Mouse (Mus musculus) myocyte (in vitro differentiated cells): ENCODE results near the gene Gimap9. TPM values are rescaled to one million over a fixed set of nuclear protein-coding genes. Genes with fewer than 3 reads are reported as not detected.

Experiments
- H3K27me3 ChIP-seq: one replicate; pipeline ENCODE4 v1.6.1; 2011; ENCODE audit not compliant: control insufficient read depth, insufficient read depth, insufficient read length
- H3K36me3 ChIP-seq: one replicate; pipeline ENCODE4 v1.6.1; 2011; ENCODE audit not compliant: control insufficient read depth, insufficient read depth
- H3K4me2 ChIP-seq: one replicate; pipeline ENCODE4 v1.6.1; 2011; ENCODE audit warnings: low read depth, control low read depth
- H3K4me3 ChIP-seq: one replicate; pipeline ENCODE4 v1.5.1; 2011; ENCODE audit warnings: mild to moderate bottlenecking, control low read depth, moderate library complexity
- H3K79me2 ChIP-seq: one replicate; pipeline ENCODE4 v1.6.1; 2011; ENCODE audit not compliant: control insufficient read depth, insufficient read depth
- H3ac ChIP-seq: one replicate; pipeline ENCODE4 v1.6.1; 2011; ENCODE audit not compliant: control insufficient read depth, insufficient read length
- CEBPB ChIP-seq: IDR thresholded peaks from 2 replicates; pipeline ENCODE4 v1.6.1; 2011; ENCODE audit warnings: mild to moderate bottlenecking, moderate library complexity; ENCODE audit not compliant: poor library complexity, insufficient read depth, severe bottlenecking
- E2F4 ChIP-seq: IDR thresholded peaks from one replicate; pipeline ENCODE4 v1.6.1; 2011; ENCODE audit warnings: mild to moderate bottlenecking, control low read depth, moderate library complexity; ENCODE audit not compliant: insufficient read depth
- MAX ChIP-seq: IDR thresholded peaks from one replicate; pipeline ENCODE4 v1.6.1; 2011; ENCODE audit warnings: low read depth, mild to moderate bottlenecking, control low read depth
- MYOD1 ChIP-seq, 3 experiments: IDR thresholded peaks; one replicate each; pipeline ENCODE4 v1.6.1; 2011; ENCODE audit warnings: control low read depth in 2 of 3, low read depth in 2 of 3, mild to moderate bottlenecking in 2 of 3, moderate library complexity in 1 of 3; ENCODE audit not compliant: insufficient read length in 2 of 3, control insufficient read depth in 1 of 3
- MYOG ChIP-seq, 3 experiments: IDR thresholded peaks; one replicate each; pipeline ENCODE4 v1.6.1; 2011; ENCODE audit warnings: control low read depth in 2 of 3, low read depth in 2 of 3, mild to moderate bottlenecking in 2 of 3; ENCODE audit not compliant: insufficient read length in 2 of 3, control insufficient read depth in 1 of 3, insufficient read depth in 1 of 3
- POLR2A ChIP-seq: IDR thresholded peaks from one replicate; pipeline ENCODE4 v1.6.1; 2011; ENCODE audit warnings: low read depth, mild to moderate bottlenecking, control low read depth, moderate library complexity; ENCODE audit not compliant: insufficient read length
- POLR2AphosphoS2 ChIP-seq: IDR thresholded peaks from one replicate; pipeline ENCODE4 v1.6.1; 2011; ENCODE audit warnings: low read depth, control low read depth; ENCODE audit not compliant: insufficient read length
- REST ChIP-seq: IDR thresholded peaks from one replicate; pipeline ENCODE4 v1.6.1; 2011; ENCODE audit warnings: mild to moderate bottlenecking, control low read depth, moderate library complexity; ENCODE audit not compliant: insufficient read depth, insufficient read length
- SRF ChIP-seq: IDR thresholded peaks from one replicate; pipeline ENCODE4 v1.6.1; 2011; ENCODE audit warnings: low read depth; ENCODE audit not compliant: control insufficient read depth, insufficient read length
- TCF12 ChIP-seq: IDR thresholded peaks from one replicate; pipeline ENCODE4 v1.6.1; 2011; ENCODE audit warnings: mild to moderate bottlenecking, control low read depth; ENCODE audit not compliant: poor library complexity, insufficient read depth, severe bottlenecking
- TCF3 ChIP-seq: IDR thresholded peaks from one replicate; pipeline ENCODE4 v1.6.1; 2011; ENCODE audit warnings: low read depth, control low read depth; ENCODE audit not compliant: insufficient read length
- USF1 ChIP-seq: IDR thresholded peaks from one replicate; pipeline ENCODE4 v1.6.1; 2011; ENCODE audit warnings: low read depth, mild to moderate bottlenecking, control low read depth, moderate library complexity
- polyA plus RNA-seq: library from polyadenylated mRNA; unstranded; fragments of >200 nt; fragmentation: generic; extraction: Trizol; gene quantifications from one replicate; pipeline ENCODE4 v1.2.1, GENCODE M21; 2012; ENCODE audit warnings: missing spikeins

The Gimap9 gene
- polyA plus RNA-seq, 1 experiment: 0.42 TPM

DNA sequence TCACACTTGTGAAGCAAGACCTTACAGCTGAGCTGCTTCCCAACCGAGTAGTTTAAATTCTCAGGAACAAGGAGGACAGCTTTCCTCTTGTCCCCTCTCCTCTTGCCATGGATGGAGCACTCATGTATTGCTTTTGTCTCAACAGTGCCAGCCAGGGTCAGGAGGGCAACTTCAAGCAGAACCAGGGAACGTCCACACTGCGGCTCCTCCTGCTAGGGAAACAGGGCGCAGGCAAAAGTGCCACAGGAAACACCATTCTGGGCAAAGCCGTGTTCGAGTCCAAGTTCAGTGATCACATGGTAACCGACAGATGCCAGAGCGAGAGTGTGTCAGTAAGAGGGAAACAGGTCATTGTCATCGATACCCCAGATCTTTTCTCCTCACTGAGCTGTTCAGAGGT, 25.9 kb upstream of the Gimap9 start:
- Histone ChIP-seq H3K79me2 (no peaks in the 10 kb centered on the region), H3K4me2 (no peak overlapping the region), H3K36me3 (no peaks in the 10 kb centered on the region), H3K27me3 (peaks cover 6% of the 10 kb centered on the region), H3ac (no peak overlapping the region), H3K4me3 (no peak overlapping the region)
- TF ChIP-seq TCF12: no peak
- no peak for TF ChIP-seq TCF3
- TF ChIP-seq CEBPB: no peak
- no peak for TF ChIP-seq MYOD1 (IDR thresholded peaks at IDR 0.05; ENCODE audit: control insufficient read depth in 1 of 3, insufficient read length in 2 of 3, low read depth in 2 of 3)
- TF ChIP-seq REST: no peak
- TF ChIP-seq POLR2A: no peak
- no peak for TF ChIP-seq E2F4
- TF ChIP-seq USF1: no peak
- TF ChIP-seq MAX: no peak
- no peak for TF ChIP-seq SRF
- TF ChIP-seq POLR2AphosphoS2: no peak
- TF ChIP-seq MYOG (IDR thresholded peaks at IDR 0.05; ENCODE audit: control insufficient read depth in 1 of 3, insufficient read depth in 1 of 3, insufficient read length in 2 of 3, low read depth in 2 of 3): no peak

DNA sequence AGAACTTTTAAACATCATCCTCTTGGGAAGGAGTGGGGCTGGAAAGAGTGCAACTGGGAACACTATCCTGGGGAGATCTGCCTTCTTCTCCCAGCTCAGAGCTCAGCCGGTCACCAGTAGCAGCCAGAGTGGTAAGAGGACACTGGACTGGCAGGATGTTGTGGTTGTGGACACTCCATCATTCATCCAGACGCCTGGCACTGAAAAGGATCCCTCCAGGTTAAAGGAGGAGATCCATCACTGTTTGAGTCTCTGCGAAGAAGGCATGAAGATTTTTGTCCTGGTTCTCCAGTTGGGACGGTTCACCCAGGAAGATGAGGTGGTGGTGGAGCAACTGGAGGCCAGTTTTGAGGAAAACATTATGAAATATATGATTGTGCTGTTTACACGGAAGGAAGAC, 17.2 kb upstream of the Gimap9 start:
- Histone ChIP-seq H3K79me2 (no peaks in the 10 kb centered on the region), H3K27me3 (peaks cover 5% of the 10 kb centered on the region), H3K4me2 (no peak overlapping the region), H3ac (no peak overlapping the region), H3K36me3 (no peaks in the 10 kb centered on the region), H3K4me3 (no peak overlapping the region)
- no peak for TF ChIP-seq POLR2AphosphoS2
- no peak for TF ChIP-seq USF1
- no peak for TF ChIP-seq SRF
- TF ChIP-seq MAX: no peak
- TF ChIP-seq CEBPB: no peak
- no peak for TF ChIP-seq MYOD1 (IDR thresholded peaks at IDR 0.05; ENCODE audit: control insufficient read depth in 1 of 3, insufficient read length in 2 of 3, low read depth in 2 of 3)
- no peak for TF ChIP-seq MYOG (IDR thresholded peaks at IDR 0.05; ENCODE audit: control insufficient read depth in 1 of 3, insufficient read depth in 1 of 3, insufficient read length in 2 of 3, low read depth in 2 of 3)
- TF ChIP-seq TCF12: no peak

DNA sequence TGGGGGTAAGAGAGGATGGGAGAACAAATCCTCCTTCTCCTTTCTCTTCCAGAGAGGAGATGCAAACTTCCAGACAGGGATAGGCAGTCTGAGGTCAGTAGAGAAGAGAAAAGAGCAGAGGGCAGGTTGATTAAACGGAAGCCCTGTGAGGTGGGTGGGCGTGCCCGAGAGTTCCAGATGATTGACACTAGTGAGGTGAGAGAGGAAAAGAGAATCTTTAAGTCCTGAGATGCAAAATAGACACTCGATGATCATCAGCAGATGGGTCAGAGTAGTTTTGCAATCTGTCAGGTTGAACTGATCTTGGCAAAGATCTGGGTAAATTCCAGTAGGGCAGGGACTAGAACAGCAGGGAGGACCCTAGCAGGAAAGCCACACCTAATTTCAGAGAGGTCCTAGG, 11.2 kb upstream of the Gimap9 start:
- Histone ChIP-seq H3K79me2 (no peaks in the 10 kb centered on the region), H3ac (no peak overlapping the region), H3K36me3 (no peaks in the 10 kb centered on the region), H3K27me3 (peaks cover 7% of the 10 kb centered on the region), H3K4me2 (no peak overlapping the region), H3K4me3 (no peak overlapping the region)
- TF ChIP-seq SRF: no peak
- no peak for TF ChIP-seq POLR2AphosphoS2
- no peak for TF ChIP-seq TCF12
- TF ChIP-seq REST: no peak
- TF ChIP-seq MAX: no peak
- TF ChIP-seq MYOD1 (IDR thresholded peaks at IDR 0.05; ENCODE audit: control insufficient read depth in 1 of 3, insufficient read length in 2 of 3, low read depth in 2 of 3): no peak
- TF ChIP-seq CEBPB: no peak
- no peak for TF ChIP-seq USF1
- TF ChIP-seq MYOG (IDR thresholded peaks at IDR 0.05; ENCODE audit: control insufficient read depth in 1 of 3, insufficient read depth in 1 of 3, insufficient read length in 2 of 3, low read depth in 2 of 3): no peak
- no peak for TF ChIP-seq E2F4
- no peak for TF ChIP-seq TCF3
- TF ChIP-seq POLR2A: no peak

DNA sequence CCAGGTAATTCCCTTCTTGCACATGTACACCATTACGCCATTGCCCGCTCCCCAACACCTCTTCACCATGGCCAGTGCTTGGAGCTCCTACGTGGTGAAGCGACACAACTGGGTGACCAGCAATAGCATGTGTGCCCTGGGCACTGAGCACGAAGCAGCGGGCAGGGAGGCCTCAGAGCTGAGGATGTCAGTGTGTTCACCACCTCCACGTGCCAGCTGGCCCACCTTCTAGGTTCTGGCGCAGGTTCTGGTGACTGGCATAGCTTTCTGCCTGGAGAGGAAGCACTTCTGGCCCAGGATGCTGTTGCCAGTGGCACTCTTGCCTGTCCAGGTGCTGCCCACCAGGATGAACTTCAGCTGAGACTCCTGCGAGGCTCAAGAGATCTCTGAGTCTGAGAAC, 10.5 kb upstream of the Gimap9 start:
- no peaks in the 10 kb centered on the region for H3K36me3 ChIP-seq
- no peak overlapping the region for H3K4me3 ChIP-seq
- peaks cover 7% of the 10 kb centered on the region for H3K27me3 ChIP-seq
- no peak overlapping the region for H3K4me2 ChIP-seq
- no peak for TF ChIP-seq MAX
- TF ChIP-seq REST: no peak
- no peak for TF ChIP-seq E2F4
- TF ChIP-seq MYOG (IDR thresholded peaks at IDR 0.05; ENCODE audit: control insufficient read depth in 1 of 3, insufficient read depth in 1 of 3, insufficient read length in 2 of 3, low read depth in 2 of 3): no peak
- TF ChIP-seq MYOD1 (IDR thresholded peaks at IDR 0.05; ENCODE audit: control insufficient read depth in 1 of 3, insufficient read length in 2 of 3, low read depth in 2 of 3): no peak
- TF ChIP-seq CEBPB: no peak
- TF ChIP-seq POLR2AphosphoS2: no peak
- no peak for TF ChIP-seq USF1
- no peak for TF ChIP-seq SRF
- no peak for TF ChIP-seq TCF12
- TF ChIP-seq POLR2A: no peak
- no peak for TF ChIP-seq TCF3
- H3K79me2 ChIP-seq: no peaks in the 10 kb centered on the region
- H3ac ChIP-seq: no peak overlapping the region
